Mouse (Mus musculus): ENCODE results near the gene Ptger4. TPM values are rescaled to one million over a fixed set of nuclear protein-coding genes. Genes with fewer than 3 reads are reported as not detected.
"Not testable (repeated sequence)": the region's sequence is repeated elsewhere in the genome, so short reads cannot be mapped to it uniquely, and the experiment has no call there.

Gene Ptger4
- polyA plus RNA-seq, 1 experiment from 2014 or later: 15.1 TPM

DNA sequence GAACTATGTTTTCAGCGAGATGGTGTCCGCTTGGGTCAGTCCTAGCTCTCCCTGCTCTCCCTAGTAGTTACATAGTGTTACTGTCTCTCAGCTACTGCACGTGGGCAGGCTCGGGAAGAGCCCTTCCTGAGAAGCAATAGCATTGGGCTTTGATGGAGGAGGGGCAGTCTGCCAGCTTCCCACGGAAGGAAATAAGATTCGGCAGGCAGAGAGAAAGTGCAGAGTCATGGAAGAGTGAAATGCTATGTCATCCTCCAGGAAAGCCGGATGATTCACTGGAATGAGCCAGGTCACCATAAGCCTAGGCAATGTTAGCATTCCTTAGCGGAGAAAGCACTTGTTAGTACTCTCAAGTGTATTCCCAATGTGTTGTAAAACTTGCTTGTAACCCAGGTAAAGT, 8.5 kb downstream of the Ptger4 start:
- H3K27ac ChIP-seq (ENCODE audit: low read depth, low read length): no peak overlapping the region
- H3K4me1 ChIP-seq (replicated peaks; ENCODE audit: control insufficient read depth, insufficient read depth, low read length): peaks cover under 1% of the 10 kb centered on the region
- no peaks in the 10 kb centered on the region for H3K27me3 ChIP-seq (replicated peaks; ENCODE audit: control insufficient read depth, insufficient read depth, low read length)
- no peak overlapping the region for H3K4me3 ChIP-seq (ENCODE audit: low read depth, low read length)
- H3K36me3 ChIP-seq (ENCODE audit: control insufficient read depth, insufficient read depth): peaks cover 23% of the 10 kb centered on the region
- no peak overlapping the region for H3K9ac ChIP-seq (ENCODE audit: low read depth, low read length)
- H3K9me3 ChIP-seq (ENCODE audit: control insufficient read depth): no peaks in the 10 kb centered on the region
- H3K4me2 ChIP-seq (replicated peaks; ENCODE audit: low read depth): 0 out of 2 replicates have a peak overlapping the region, but pooled peaks have one; percentile 3
- 36% methylated on average over 8 of the region's 8 CpGs for WGBS
- ATAC-seq: peak; percentile 57; the same call in 1 of the 2 replicates
- no peak for TF ChIP-seq CTCF (IDR thresholded peaks at IDR 0.05; ENCODE audit: low read depth)

DNA sequence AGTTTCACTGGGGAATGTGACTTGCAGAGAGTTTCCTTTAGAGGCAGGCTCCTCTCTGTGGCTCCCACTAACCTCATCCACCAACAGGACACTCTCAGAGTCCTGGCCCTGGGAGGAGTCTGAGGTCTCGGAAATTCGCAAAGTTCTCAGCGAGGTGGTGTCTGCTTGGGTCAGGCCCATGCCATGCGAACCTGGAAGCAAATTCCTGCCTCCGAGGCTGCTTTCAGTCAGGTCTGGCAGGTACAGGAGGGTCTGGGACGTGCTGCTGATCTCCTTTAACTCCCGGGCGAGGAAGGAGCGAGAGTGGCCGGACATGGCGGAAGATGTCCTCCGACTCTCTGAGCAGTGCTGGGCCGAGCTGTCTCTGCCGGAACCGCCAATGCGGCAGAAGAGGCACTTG, 9.3 kb downstream of the Ptger4 start:
- Histone ChIP-seq H3K27ac (ENCODE audit: low read depth, low read length) (no peak overlapping the region), H3K4me2 (replicated peaks; ENCODE audit: low read depth) (no peak overlapping the region), H3K4me1 (replicated peaks; ENCODE audit: control insufficient read depth, insufficient read depth, low read length) (no peaks in the 10 kb centered on the region; the same call in 1 of the 2 replicates), H3K36me3 (ENCODE audit: control insufficient read depth, insufficient read depth) (peaks cover 23% of the 10 kb centered on the region), H3K4me3 (ENCODE audit: low read depth, low read length) (no peak overlapping the region), H3K9ac (ENCODE audit: low read depth, low read length) (no peak overlapping the region), H3K27me3 (replicated peaks; ENCODE audit: control insufficient read depth, insufficient read depth, low read length) (no peaks in the 10 kb centered on the region), H3K9me3 (ENCODE audit: control insufficient read depth) (no peaks in the 10 kb centered on the region)
- TF ChIP-seq CTCF (IDR thresholded peaks at IDR 0.05; ENCODE audit: low read depth): no peak
- ATAC-seq: no peak
- WGBS: 86% methylated on average over 16 of the region's 16 CpGs

DNA sequence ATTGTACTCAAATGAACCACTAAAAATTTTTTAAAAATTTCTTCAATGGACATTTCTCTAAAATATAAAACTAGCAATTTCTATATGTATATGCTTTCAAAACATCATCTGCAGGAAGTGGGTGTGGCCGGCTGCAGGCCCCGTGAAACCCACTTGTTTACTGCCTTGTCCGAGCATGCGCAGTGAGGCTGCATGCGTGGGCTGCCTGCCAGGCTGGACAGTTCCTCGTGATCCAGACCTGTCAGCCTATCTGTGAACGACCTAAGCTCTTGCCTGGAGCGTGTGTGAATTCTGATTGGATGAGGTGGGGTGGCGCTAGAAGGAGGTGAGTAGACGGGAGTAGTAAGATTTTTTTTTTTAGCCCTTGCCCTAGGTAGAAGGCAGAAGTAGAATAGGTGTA, 13.2 kb downstream of the Ptger4 start:
- H3K9me3 ChIP-seq (ENCODE audit: control insufficient read depth); H3K27ac ChIP-seq (ENCODE audit: low read depth, low read length); H3K4me2 ChIP-seq (replicated peaks; ENCODE audit: low read depth); H3K4me3 ChIP-seq (ENCODE audit: low read depth, low read length); ATAC-seq; H3K9ac ChIP-seq (ENCODE audit: low read depth, low read length); H3K27me3 ChIP-seq (replicated peaks; ENCODE audit: control insufficient read depth, insufficient read depth, low read length); H3K4me1 ChIP-seq (replicated peaks; ENCODE audit: control insufficient read depth, insufficient read depth, low read length): not testable (repeated sequence)
- WGBS: 82% methylated on average over 10 of the region's 10 CpGs
- H3K36me3 ChIP-seq (ENCODE audit: control insufficient read depth, insufficient read depth): peaks cover 19% of the 10 kb centered on the region

DNA sequence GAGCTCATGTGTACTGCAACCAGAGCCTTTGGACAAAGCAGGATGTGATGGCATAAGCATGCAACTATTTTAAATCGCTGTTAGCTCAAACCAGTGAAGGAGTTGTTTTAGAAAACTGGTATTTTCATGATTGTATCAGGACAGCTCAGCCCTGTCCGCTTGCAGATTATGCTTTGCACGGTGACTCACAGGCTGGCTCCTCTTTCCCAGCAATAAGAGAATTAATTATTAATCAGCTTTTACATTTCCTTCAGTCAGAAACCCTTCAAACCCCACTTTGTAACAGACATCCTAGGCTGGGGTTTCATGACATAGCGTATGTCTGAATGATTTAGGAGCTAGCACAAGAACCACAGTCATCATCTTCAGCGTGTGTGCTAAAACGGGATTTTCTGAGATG, 23.5 kb downstream of the Ptger4 start:
- H3K9me3 ChIP-seq (ENCODE audit: control insufficient read depth): no peaks in the 10 kb centered on the region
- peak; percentile 64 for ATAC-seq
- 41% methylated on average over 6 of the region's 6 CpGs for WGBS
- H3K27ac ChIP-seq (ENCODE audit: low read depth, low read length): no peak overlapping the region
- H3K9ac ChIP-seq (ENCODE audit: low read depth, low read length): no peak overlapping the region
- H3K36me3 ChIP-seq (ENCODE audit: control insufficient read depth, insufficient read depth): peaks cover 11% of the 10 kb centered on the region; the same call in 1 of the 2 replicates
- no peak for TF ChIP-seq CTCF (IDR thresholded peaks at IDR 0.05; ENCODE audit: low read depth)
- no peak overlapping the region for H3K4me3 ChIP-seq (ENCODE audit: low read depth, low read length)
- H3K4me1 ChIP-seq (replicated peaks; ENCODE audit: control insufficient read depth, insufficient read depth, low read length): peaks cover 5% of the 10 kb centered on the region; the same call in 1 of the 2 replicates
- no peaks in the 10 kb centered on the region for H3K27me3 ChIP-seq (replicated peaks; ENCODE audit: control insufficient read depth, insufficient read depth, low read length)
- H3K4me2 ChIP-seq (replicated peaks; ENCODE audit: low read depth): peak overlapping the region; percentile 10; the same call in 1 of the 2 replicates

DNA sequence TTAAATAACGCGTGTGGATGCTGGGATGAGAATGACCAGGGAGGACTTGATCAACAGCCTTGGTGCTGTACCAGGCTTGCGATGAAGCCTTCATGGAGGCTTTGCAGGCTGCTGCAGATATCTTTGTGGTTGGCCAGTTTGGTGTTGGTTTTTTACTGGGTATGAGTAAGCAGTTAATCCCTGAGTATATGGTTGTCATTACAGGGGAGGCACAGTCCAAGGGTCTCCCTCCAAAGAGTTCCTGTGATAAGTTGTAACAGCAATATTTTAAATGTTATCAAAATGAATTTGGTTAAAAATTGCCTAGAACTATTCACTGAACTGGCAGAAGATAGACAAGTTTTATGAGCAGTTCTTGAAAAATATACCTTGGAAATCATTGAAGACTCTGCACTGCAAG, 34.9 kb downstream of the Ptger4 start:
- no peak for TF ChIP-seq CTCF (IDR thresholded peaks at IDR 0.05; ENCODE audit: low read depth)
- no peak for ATAC-seq
- 75% methylated on average over 3 of the region's 3 CpGs for WGBS
- Histone ChIP-seq H3K4me3 (ENCODE audit: low read depth, low read length) (no peak overlapping the region), H3K27ac (ENCODE audit: low read depth, low read length) (no peak overlapping the region), H3K9me3 (ENCODE audit: control insufficient read depth) (no peaks in the 10 kb centered on the region), H3K27me3 (replicated peaks; ENCODE audit: control insufficient read depth, insufficient read depth, low read length) (no peaks in the 10 kb centered on the region), H3K36me3 (ENCODE audit: control insufficient read depth, insufficient read depth) (peaks cover 9% of the 10 kb centered on the region; the same call in 1 of the 2 replicates), H3K9ac (ENCODE audit: low read depth, low read length) (no peak overlapping the region), H3K4me1 (replicated peaks; ENCODE audit: control insufficient read depth, insufficient read depth, low read length) (no peaks in the 10 kb centered on the region), H3K4me2 (replicated peaks; ENCODE audit: low read depth) (no peak overlapping the region)

DNA sequence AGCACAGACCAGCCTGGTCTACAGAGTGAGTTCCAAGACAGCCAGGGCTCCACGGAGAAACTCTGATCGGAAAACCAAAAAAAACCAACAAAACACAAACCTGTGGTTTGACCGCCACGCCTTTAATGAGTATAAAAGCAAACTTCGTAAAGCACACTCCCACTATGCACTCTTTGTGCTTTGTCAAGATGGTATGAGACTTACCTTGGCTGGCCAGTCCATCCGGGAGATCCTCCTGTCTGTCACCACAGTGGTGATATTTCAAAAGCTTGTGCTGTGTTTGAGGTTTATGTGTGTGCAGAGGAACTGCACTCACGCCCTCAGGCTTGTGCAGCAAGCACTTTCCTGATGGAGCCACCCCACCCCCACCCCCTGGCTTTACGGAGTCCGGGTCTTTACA, 38.8 kb downstream of the Ptger4 start:
- Histone ChIP-seq H3K27me3 (replicated peaks; ENCODE audit: control insufficient read depth, insufficient read depth, low read length) (no peaks in the 10 kb centered on the region), H3K9me3 (ENCODE audit: control insufficient read depth) (no peaks in the 10 kb centered on the region), H3K27ac (ENCODE audit: low read depth, low read length) (no peak overlapping the region), H3K4me3 (ENCODE audit: low read depth, low read length) (no peak overlapping the region), H3K36me3 (ENCODE audit: control insufficient read depth, insufficient read depth) (no peaks in the 10 kb centered on the region; the same call in 1 of the 2 replicates), H3K9ac (ENCODE audit: low read depth, low read length) (no peak overlapping the region), H3K4me1 (replicated peaks; ENCODE audit: control insufficient read depth, insufficient read depth, low read length) (no peaks in the 10 kb centered on the region), H3K4me2 (replicated peaks; ENCODE audit: low read depth) (no peak overlapping the region)
- no peak for TF ChIP-seq CTCF (IDR thresholded peaks at IDR 0.05; ENCODE audit: low read depth)
- ATAC-seq: no peak
- WGBS: 69% methylated on average over 9 of the region's 9 CpGs

DNA sequence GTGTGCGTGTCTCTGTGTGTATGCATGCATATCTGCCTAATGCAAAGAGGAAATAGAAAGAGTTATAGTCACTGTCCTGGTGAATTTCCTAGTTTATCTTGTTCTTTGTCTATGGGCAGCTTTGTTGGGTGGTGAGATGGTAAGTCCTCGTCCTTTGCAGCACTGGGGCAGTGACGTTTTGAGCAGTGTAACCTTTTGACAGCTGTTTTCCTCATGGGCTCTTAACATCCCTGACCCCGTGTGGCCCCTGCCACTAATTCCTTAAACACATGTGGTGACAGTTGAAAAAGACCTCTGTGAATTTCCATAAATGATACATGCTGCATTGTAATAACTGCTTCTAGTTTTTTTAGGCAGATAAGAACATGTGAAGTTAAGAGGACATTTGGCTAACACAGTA, 47.3 kb downstream of the Ptger4 start:
- Histone ChIP-seq H3K9me3 (ENCODE audit: control insufficient read depth) (no peaks in the 10 kb centered on the region), H3K27me3 (replicated peaks; ENCODE audit: control insufficient read depth, insufficient read depth, low read length) (no peaks in the 10 kb centered on the region), H3K36me3 (ENCODE audit: control insufficient read depth, insufficient read depth) (peaks cover 3% of the 10 kb centered on the region; the same call in 1 of the 2 replicates), H3K27ac (ENCODE audit: low read depth, low read length) (peak overlapping the region; percentile 78), H3K4me3 (ENCODE audit: low read depth, low read length) (no peak overlapping the region), H3K9ac (ENCODE audit: low read depth, low read length) (no peak overlapping the region), H3K4me2 (replicated peaks; ENCODE audit: low read depth) (peak overlapping the region; percentile 46; the same call in 1 of the 2 replicates), H3K4me1 (replicated peaks; ENCODE audit: control insufficient read depth, insufficient read depth, low read length) (no peaks in the 10 kb centered on the region)
- WGBS: 38% methylated on average over 4 of the region's 4 CpGs
- no peak for ATAC-seq
- no peak for TF ChIP-seq CTCF (IDR thresholded peaks at IDR 0.05; ENCODE audit: low read depth)
